Mouse (Mus musculus) gonadal fat pad, adult 2 months (tissue): Measurements from ENCODE around the gene Map2k6. TPM values are rescaled to one million over a fixed set of nuclear protein-coding genes. Genes with fewer than 3 reads are reported as not detected.

ENCODE experiments used
- DNase-seq: peaks from one replicate; pipeline ENCODE4 v3.0.0-alpha.2; 2012; ENCODE audit warnings: low read depth
- polyA plus RNA-seq: library from polyadenylated mRNA; depleted of rRNA; stranded (reverse); fragments of >200 nt; gene quantifications from 2 replicates; pipeline ENCODE4 v1.2.3, GENCODE M21; 2012

Map2k6 gene
- polyA plus RNA-seq, 1 experiment, result 2.9 TPM

DNA sequence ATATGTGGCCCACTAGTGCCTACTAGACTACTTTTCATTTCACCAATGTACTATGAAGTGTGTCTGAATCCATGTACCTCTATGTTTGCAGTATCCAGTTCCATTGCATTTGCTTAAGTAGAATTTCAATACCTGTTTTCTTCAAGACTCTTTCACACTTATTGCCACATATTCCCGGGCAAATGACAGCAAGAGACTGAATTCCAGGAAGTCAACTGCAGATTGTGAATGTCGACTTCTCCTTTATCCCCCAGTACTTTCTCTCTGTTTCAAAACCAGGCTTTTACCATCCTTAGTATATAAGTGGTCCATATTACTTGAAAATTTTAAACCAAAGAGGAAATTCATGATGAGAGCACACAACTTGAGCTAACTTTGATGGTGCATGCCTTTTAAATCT, 4.7 kb downstream of the Map2k6 start:
- DNase-seq, result no peak

DNA sequence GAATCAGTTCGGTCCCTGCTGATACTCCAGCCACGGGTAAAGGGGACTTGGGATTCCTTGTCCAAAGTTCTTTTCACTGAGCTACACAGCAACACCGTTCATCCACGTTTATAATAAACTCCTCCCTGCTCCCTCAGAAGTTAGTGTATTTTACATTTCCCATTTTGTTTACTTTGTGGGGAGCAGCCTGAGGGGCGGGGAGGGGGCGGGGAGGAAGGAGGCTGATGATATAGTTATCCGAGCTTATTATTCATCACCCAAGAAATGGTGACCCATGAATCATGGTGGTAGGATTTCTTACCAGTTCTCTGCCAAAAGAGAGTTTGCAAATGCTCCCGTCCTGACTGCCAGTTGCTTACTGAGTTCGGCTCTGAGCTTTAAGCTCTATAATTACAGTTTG, 6.7 kb downstream of the Map2k6 start:
- DNase-seq, result no peak

DNA sequence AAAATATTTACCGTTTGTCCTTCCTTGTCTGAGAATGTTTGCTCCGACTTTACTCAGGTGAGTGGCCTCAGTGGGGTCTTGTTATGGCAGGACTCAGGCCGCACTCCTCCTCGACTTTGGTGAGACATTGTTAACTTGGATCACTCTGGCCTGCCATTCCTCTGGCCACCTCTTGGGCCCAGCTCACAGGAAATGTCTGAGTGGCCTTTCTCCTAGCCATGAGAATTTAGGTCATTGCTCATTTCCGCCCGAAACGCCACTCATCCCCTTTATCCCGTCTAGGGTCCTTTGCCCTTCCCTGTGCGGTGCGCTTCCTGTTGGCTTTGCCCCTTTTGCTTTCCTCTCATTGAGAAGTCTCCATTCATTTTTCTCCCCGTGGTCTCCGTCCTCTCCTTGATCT, 10.2 kb downstream of the Map2k6 start:
- no peak for DNase-seq

DNA sequence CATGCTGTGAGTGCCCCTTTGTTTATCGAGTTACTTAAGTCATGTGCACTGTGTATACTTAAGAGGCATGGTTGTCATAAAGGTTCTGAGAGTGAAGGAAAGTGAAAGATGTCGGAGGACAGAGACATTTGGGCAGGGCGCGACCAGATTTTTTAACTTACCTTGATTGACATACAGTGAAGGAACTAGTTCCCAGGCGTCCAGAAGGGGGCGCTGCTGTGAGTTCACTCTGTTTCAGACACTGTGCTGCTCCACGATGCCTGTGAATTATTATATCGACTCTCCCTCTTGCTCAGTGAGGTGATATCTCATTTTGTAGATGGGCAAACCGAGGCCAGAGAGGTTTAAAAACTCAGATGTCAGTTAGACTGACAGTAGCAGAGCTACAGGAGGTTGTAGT, 10.9 kb downstream of the Map2k6 start:
- no peak for DNase-seq

DNA sequence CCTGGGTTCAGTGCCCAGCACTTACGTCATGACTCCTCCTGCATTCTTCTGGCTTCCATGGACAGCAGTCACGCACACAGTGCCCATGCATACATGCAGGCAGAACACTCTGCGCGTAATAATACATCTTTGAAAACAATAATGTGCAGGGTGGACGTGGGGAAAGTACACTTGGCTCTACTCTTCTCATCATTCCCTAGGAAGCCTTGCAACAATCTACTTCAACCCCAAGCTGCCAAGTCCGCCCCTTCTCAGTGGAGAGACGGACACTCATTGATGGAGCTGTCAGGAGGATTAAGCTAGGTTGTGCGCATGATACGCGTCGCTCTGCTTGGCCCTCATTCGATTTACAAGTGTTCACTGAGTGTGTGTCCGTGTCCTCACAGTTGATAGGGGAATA, 12.7 kb downstream of the Map2k6 start:
- DNase-seq, result no peak

DNA sequence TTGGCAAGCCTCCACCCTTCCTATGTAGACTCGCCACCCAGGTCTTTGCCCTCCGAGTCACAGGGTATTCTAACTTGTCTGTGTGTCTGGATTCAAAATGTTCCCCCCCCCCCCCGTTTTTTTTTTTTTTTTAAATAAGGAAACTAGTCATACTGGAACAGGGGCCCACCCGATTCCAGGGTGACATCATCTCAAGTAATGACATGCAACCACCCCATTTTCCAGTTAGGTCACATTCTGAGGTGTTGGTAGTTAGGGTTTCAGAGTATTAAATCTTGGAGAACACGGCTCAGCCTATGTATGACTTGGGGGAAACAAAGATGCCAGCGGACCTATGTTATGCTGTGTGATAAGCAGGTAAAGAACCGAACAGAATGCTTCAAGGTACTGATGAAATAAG, 15.3 kb downstream of the Map2k6 start:
- DNase-seq, result no peak

DNA sequence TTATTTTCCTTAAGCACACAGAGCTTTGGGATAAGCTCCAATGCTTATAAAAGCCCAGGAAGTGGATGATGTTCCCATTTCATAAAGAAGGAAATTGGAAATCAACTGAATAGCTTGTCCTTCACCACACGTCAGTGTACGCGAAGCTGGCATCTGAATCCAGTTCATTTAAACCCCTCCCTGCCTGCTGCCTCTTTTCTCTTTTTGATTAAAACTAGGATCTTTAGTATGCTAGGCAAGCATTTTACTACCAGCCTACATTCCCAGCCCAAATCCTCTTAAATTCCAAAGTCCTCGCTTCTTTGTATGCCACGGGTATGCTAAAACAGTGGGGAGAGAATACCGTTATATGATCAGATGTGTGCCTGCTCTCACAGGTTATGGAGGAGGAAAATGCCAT, 17.8 kb downstream of the Map2k6 start:
- DNase-seq, result no peak

DNA sequence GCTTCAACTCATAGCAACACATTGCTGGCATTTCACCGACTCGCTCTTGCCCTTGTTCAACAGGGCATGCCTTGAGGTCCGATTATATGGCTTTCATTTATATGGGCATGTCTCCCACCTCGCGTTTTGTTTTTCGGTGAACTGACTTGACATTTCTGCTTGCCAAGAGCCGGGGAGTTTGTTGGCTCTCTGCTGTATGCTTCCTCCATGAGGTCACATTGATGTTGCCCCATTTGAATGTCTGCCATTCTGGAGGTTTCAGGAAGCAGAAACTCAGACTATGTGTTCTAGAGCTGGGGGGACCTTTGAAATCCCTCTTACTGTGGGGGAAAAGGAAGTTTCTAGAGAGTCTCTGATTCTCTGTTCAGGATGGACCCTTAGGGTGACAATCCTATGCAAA, 21.5 kb downstream of the Map2k6 start:
- no peak for DNase-seq

DNA sequence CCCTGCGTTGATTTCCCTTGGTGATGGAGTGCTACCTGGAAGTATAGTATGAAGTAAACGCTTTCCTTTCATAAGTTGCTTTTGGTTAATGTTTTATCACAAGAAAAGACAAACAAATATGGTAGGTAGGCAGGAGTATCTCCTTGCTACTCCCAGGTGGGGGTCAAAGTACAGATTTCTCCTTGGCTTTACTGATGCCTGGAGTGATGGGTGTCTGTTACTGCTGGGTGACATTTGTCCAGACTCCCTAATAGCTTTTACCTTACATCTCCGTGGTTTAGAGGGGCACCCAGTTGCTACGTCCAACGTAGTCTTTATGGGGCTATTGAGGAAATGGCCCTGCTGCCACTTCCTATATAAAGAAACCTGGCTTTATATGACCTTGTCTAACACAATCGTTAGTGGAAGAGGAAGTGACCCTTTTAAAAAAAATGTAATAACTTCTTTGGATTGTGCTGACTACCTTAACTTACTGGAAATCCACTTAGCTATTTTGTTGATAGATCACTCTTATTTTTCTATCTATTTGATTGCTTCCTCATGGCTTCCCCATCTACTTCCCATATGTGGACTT, 27.7 kb downstream of the Map2k6 start:
- no peak for DNase-seq

DNA sequence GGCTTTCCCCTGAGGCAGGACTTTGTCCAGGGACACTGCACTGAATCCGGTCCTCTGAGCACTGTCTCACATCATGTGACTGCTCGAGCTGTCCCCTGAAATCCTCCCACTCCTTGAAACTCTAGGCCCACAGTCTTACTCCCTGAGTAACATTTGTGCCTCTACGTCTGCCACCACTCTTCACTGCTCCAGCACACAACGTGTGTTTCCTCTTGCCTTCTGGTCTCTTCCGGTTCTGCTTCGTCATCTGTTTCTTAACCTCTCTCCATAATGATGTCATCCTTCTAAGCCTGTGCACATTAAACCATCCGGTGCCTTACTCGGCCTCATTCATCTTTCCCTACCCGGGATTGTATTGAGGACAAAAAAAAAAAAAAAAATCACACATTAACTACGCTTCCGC, 28.2 kb downstream of the Map2k6 start:
- DNase-seq, result no peak

DNA sequence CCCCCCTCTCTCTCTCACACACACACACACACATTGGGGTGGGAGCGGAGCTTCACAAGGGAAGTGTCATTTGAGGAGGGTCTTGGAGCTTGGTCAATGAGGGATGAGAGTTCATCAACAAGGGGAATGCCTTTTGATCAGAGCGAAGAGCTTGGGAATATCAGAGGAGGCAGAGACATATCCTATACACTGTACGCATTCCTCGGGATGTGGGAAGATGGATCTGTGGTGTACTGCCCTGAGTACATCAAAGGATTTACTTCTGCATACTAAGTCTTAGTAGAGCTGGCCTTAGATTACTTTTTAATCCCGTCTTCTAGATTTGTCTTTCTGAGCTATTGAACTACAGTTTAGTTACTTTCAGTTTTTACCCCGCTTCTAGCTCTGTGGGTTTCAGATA, 30.1 kb downstream of the Map2k6 start:
- no peak for DNase-seq

DNA sequence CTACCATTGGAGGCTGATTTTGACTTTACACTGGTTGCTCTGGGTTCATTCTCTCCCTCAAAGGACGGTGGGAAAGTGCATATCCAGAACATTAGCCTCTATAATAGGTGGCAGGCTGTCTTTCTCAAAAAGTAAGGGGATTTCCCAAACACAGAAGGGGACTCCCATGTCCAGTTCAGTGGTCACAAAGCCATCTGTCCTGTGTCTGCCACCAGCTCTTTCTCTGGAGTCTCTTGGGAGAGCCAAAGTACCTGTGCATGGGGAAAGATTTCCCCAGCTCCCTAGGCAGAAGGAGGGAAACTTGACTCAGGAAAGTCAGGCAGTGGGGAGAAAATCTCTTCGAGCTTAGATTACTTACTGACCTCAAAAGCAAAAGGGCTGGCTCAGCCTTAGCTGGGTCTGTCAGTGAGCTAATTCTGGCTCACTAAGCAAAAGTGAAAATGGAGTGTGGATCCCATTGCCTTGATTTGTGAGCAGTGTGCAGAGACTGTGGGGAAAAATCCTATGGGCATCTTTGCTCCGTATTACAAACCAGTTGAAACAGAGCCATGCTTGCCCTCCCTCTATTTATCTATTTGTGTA, 31.0 kb downstream of the Map2k6 start:
- no peak for DNase-seq

DNA sequence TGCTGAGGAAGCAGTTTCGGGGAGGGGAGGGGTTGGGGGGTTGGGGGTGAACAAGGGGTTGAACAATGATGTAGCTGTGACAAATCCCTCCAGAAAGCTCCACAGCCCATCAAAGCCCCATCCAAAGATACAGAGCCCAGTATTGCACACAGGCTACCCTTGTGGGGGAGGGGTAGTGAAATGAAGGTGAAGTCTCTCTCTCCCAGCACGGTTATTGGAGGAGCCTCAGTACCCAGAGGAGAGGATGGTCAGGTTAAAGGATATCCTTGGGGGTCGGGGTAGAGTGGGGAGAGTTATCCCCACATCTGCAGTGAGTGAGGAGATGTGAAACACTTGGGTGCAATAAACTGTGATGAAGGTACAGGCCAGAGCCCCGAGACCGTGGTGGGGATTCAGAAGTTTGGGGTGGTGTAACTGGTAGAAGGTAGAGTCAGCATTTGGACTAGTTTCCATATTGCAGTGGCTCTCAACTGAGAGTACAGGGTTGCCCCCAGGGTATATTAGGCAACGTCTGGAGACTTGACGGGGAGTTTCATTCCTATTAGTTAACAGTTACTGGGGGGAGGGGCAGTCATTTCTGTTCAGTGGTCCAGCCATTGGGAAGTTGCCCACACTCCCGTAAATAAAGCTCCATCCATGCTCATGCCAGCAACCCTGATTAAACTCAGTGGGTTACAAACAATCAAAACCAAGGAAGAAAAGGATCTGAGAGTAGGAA, 37.1 kb downstream of the Map2k6 start:
- no peak for DNase-seq

DNA sequence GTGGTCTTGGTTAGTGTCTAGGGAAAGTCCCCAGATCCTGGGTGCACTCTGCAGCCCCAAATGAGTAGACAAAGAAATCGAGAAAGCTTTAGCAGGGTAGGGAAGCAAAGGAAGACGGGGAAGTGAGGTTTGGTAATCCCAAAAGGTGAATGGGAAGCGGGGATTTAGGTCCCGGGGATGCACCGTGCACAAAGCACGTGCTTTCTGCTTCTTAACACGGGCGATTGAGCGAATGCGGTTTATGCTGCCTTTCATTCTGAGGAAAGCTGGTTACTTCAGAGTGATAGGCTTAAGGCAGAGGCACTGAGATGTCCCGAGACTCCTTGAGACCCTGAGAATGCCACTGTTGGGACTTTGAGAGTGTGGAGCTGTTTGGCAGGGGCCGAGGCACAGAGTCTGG, 38.1 kb downstream of the Map2k6 start:
- DNase-seq, result no peak

DNA sequence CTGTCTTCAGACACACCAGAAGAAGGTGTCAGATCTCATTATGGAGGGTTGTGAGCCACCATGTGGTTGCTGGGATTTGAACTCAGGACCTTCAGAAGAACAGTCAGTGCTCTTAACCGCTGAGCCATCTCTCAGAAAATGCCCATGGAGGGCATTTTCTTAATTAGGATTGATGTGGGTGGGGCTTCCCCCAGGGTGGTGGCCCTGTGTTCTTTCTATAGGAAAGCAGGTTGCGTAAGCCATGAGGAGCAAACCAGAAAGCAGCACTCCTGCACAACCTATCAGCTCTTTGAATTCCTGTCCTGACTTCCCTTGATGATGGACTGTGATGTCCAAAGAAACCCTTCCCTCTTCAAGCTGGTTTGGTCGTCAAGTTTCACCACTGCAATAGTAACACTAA, 39.2 kb downstream of the Map2k6 start:
- no peak for DNase-seq

DNA sequence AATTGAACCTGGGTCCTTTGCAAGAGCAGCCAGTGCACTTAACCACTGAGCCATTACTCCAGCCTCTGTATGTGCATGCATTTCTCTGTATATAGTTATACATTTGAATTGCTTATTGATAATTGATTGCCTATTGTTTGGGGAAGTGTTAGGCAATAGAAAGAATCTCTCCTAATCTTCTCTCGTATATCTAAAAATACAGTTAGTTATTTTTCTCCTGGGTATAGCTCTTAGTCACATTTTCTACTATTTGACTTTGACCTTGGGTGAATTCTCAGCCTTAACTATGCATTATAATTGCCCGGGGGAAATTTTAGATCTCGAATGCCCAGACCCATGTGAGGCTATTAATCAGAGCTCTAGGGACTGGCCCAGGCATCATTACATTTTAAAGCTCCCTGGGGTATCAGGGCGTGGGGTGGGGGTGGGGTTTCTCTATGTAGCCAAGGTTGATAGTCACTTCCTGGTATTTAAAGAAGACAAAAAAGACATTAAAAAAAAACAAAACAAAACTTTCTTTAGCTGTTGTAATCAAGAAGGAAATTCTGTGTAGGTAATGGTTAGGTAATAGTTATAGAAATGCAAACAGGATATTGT, 39.9 kb downstream of the Map2k6 start:
- DNase-seq, result no peak

DNA sequence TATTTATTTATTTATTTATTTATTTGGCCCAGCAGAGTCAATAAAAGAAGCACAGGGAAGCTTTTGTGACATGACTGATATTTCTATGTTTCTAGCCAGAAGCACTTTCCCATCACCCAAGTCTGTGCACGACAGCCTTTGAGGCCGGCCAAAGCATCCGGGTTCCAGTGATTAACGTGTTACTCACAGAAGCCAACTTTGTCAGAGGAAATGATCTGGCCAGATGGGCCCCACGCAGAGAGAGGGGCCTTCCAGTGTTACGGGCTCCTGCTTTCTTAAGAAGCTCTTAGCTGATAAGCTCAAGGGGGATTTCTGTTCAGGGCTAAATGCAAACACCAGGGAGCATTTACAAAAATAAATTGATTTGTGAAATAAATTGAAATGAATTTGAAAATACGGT, 40.4 kb downstream of the Map2k6 start:
- DNase-seq, result no peak

DNA sequence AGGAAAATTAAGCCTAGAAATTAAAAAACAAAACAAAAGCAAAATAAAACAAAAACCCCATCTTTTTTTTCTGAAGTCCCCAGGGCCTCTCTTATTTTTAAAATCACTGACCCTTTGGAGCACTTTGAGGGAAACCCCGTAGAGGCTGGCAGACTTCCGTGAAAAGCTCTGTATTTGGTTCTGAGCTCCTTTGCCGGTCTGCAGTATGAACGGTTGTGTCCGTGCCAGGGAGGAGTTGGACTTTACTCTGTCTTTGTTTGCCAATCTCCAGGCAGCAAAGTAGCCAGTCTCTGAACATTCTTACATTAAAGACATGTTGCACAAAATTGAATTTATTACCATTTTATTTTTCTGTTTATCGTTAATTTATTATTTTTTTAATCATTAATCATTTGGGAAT, 45.7 kb downstream of the Map2k6 start:
- no peak for DNase-seq

DNA sequence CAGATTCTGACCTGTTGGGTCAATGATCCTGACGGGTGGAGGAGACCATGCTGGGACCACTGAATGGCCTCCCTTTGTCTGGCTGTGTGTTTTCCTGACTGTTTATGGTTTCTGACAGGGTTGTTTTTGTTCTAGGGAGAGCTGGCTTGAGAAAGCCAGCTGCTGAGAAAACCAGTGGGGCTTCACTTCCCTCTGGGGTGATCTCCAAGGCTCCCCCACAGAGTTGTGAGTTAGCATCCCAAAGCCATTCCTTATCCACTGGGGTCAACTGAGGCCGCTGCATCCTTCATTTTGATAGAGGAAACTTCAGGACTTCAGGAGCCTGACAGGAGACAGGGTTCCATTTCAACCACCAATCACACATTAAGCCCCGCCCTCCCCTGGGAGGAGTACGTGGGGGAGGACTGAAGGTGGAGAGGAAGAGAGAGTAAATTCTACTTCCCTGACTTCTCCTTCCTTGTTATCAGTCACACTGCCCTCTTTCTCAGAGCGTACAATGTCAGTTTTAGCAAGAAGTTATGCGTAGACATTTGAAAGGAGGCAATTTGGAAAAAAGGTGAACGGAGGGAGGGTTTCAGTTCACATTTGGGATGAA, 49.3 kb downstream of the Map2k6 start:
- no peak for DNase-seq

DNA sequence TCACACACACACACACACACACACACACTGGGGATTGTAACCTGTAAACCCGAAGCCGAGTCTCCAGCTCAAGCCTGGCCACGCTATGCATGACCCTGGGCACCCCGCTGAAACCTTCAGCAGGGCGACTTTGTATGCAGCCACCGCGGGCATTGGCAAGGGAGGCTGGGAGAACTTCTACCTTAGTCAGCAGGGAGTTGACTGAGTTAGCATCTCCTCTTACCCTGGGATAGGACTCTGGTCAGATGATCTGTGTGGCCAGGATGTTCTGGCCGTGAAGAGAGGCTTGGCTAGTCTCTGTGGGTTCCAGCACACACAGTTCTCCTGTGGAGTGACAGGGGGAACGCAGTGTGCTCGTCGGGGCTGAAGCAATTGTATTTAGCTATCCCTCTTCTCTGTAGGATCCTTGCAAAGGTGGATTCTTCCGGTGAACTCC, 49.8 kb downstream of the Map2k6 start:
- no peak for DNase-seq

DNA sequence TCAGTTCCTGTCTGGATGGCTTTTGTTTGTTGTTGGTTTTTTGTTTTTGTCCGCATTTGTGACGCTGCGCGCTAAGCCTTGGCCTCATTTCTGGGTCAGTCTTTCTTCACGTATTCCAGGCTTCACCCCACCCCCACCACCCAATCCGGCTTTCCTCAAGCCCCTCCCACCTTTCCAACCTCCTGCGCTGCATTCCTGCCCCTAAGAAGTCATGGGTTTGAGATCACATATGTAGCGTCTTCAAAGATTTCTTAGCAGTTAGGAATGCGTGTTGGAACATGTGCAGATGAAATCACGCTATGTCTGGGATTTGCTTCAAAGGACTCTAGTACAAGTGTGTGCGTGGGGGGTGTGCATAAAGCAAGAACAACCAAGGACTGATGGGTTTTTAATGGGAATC, 50.3 kb downstream of the Map2k6 start:
- DNase-seq, result no peak

DNA sequence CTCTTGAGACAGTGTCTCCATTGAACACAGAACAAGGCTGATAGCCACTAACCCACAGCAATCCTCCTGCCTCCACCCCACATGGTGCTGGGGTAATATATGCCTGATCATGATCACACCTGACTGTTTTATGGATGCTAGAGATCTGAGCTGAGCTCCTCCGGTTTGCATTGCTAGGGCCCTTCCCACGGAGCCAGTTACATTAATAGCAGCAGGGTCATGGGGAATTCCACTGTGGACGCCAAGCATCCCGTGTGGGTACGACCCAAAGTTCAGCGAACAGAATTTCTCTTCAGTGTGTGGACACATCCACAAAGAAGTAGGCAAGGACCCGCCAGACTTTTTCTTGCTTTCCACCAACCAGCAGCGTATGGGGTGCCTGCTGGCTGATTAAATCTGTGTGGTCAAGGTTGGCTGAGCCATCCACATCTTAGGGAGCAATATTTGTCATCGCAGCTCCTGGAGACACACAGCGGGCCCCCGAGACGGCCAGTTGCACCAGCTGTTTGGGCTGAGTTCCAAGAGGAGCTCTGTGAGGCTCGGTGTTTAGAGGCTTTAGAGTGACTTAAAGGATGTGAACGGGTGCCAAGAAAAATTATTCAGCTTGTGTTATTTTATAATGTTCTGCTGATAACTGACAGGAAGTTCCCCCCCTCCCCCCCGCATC, 51.3 kb downstream of the Map2k6 start:
- DNase-seq, result no peak
